In the genomic region with DNA sequence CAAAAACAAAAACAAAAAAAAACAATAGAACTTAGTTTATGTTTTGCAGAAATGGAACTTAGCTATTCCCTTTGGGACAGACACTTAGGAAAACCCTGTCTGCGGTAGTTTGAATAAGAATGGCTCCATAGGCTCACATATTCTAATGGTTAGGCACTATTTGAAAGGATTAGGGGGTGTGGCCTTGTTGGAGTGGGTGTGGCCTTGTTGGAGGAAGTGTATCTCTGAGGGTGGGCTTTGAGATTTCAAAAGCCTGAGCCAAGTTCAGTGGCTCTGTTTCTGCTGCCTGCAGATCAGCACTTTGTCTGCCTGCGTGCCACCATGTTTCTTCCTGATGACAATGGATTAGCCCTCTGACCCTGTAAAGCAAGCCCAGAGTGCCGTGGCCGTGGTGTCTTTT, we compare ENCODE assay signal across 30 mouse cellular contexts.
"Had no signal": no experiment of that assay in that cellular context is flagged by ENCODE, and none has a peak within 500 bp of the region (broad histone marks: within the 10 kb centered on the region; RNA-seq: fewer than 3 reads in every experiment).

No protein-coding gene starts in this region.

- H3K4me2 ChIP-seq: heart, embryonic 12.5 days; hindbrain, embryonic 12.5 days; hindbrain, embryonic 15.5 days; kidney, embryonic 15.5 days; limb, embryonic 12.5 days; liver, embryonic 11.5 days; liver, embryonic 13.5 days; liver, embryonic 15.5 days had no signal

- H3K4me1 ChIP-seq: heart, embryonic 10.5 days; heart, embryonic 12.5 days; hindbrain, embryonic 12.5 days; hindbrain, embryonic 15.5 days; kidney, embryonic 15.5 days; limb, embryonic 10.5 days; limb, embryonic 12.5 days; liver, embryonic 13.5 days; liver, embryonic 15.5 days had no signal

- H3K27me3 ChIP-seq: heart, embryonic 12.5 days; hindbrain, embryonic 12.5 days; hindbrain, embryonic 15.5 days; kidney, embryonic 15.5 days; limb, embryonic 12.5 days; liver, embryonic 13.5 days; liver, embryonic 15.5 days had no signal

- H3K36me3 ChIP-seq: heart, embryonic 10.5 days; heart, embryonic 12.5 days; hindbrain, embryonic 12.5 days; kidney, embryonic 15.5 days; limb, embryonic 10.5 days; limb, embryonic 12.5 days; liver, embryonic 13.5 days; liver, embryonic 15.5 days had no signal

- DNase-seq: gastrocnemius, adult 2 months; gastrocnemius, postnatal 10 days; gastrocnemius, postnatal 36 days; heart, adult 11 months; heart, adult 2 months; heart, postnatal 10 days; heart, postnatal 4 days; kidney, adult 11 months; kidney, adult 2 months; kidney, adult 9 months; kidney, postnatal 14 days; kidney, postnatal 36 days; liver; liver, embryonic 13.5 days; liver, postnatal 0 days had no signal

- H3K9me3 ChIP-seq: heart, embryonic 10.5 days; heart, embryonic 12.5 days; hindbrain, embryonic 10.5 days; hindbrain, embryonic 12.5 days; hindbrain, embryonic 15.5 days; kidney, embryonic 15.5 days; limb, embryonic 10.5 days; limb, embryonic 12.5 days; liver, embryonic 13.5 days; liver, embryonic 15.5 days had no signal

- H3K9ac ChIP-seq: heart, embryonic 12.5 days; hindbrain, embryonic 12.5 days; hindbrain, embryonic 15.5 days; kidney, embryonic 15.5 days; limb, embryonic 12.5 days; liver, embryonic 13.5 days; liver, embryonic 15.5 days; liver, postnatal 0 days had no signal

- ATAC-seq: hindbrain, postnatal 0 days; intestine, embryonic 16.5 days; liver, postnatal 0 days had no signal

- H3K4me3 ChIP-seq: gastrocnemius, adult 2 months; heart, adult 2 months; heart, embryonic 10.5 days; heart, embryonic 12.5 days; hindbrain, embryonic 10.5 days; hindbrain, embryonic 12.5 days; hindbrain, embryonic 15.5 days; kidney, embryonic 15.5 days; layer of hippocampus, adult 2 months; left cerebral cortex, adult 2 months; limb, embryonic 10.5 days; limb, embryonic 12.5 days; liver, embryonic 13.5 days; liver, embryonic 15.5 days had no signal

- H3K27ac ChIP-seq: gastrocnemius, adult 2 months; heart, adult 2 months; heart, embryonic 10.5 days; hindbrain, embryonic 10.5 days; hindbrain, embryonic 12.5 days; hindbrain, embryonic 15.5 days; hindbrain, postnatal 0 days; kidney, embryonic 15.5 days; kidney, postnatal 0 days; layer of hippocampus, adult 2 months; left cerebral cortex, adult 2 months; limb, embryonic 10.5 days; limb, embryonic 12.5 days; liver, embryonic 13.5 days; liver, embryonic 15.5 days had no signal
